Mouse (Mus musculus): ENCODE data around the gene Lypd6b. TPM values are rescaled to one million over a fixed set of nuclear protein-coding genes. Genes with fewer than 3 reads are reported as not detected.
A peak's percentile ranks its signal among the peaks of the same experiment; 100 is the strongest.

The Lypd6b gene
- polyA plus RNA-seq, 1 experiment from 2014 or later: 2.6 TPM

GRCm38 (mm10) chr2:49748628-49749342, 38.7 kb upstream of the Lypd6b start:
- Histone ChIP-seq H3K9me3 (replicated peaks) (no peaks in the 10 kb centered on the region), H3K9ac (no peak overlapping the region), H3K4me3 (no peak overlapping the region), H3K27ac (ENCODE audit: poor library complexity, severe bottlenecking) (no peak overlapping the region), H3K36me3 (no peaks in the 10 kb centered on the region), H3K4me1 (replicated peaks) (peaks cover 43% of the 10 kb centered on the region), H3K27me3 (replicated peaks) (no peaks in the 10 kb centered on the region), H3K4me2 (no peak overlapping the region)
- 78% methylated on average over 14 of the region's 14 CpGs for WGBS
- no peak for ATAC-seq (ENCODE audit: insufficient number of reproducible peaks, low FRiP score)

- peak overlapping the region; percentile 37 for H3K27ac ChIP-seq (ENCODE audit: poor library complexity, severe bottlenecking)
- no peaks in the 10 kb centered on the region for H3K36me3 ChIP-seq
- no peak overlapping the region for H3K9ac ChIP-seq
- no peaks in the 10 kb centered on the region for H3K9me3 ChIP-seq (replicated peaks)
- no peak overlapping the region for H3K4me3 ChIP-seq
- peak; percentile 64 for ATAC-seq (ENCODE audit: insufficient number of reproducible peaks, low FRiP score)
- peak overlapping the region; percentile 25 for H3K4me2 ChIP-seq
- H3K4me1 ChIP-seq (replicated peaks): peaks cover 32% of the 10 kb centered on the region
- 40% methylated on average over 11 of the region's 11 CpGs for WGBS
- H3K27me3 ChIP-seq (replicated peaks): no peaks in the 10 kb centered on the region
Observed at GRCm38 (mm10) chr2:49749730-49750576, 37.5 kb upstream of the Lypd6b start.

GRCm38 (mm10) chr2:49751544-49752210, 35.8 kb upstream of the Lypd6b start:
- peaks cover 22% of the 10 kb centered on the region for H3K4me1 ChIP-seq (replicated peaks)
- H3K4me2 ChIP-seq: no peak overlapping the region
- no peak for ATAC-seq (ENCODE audit: insufficient number of reproducible peaks, low FRiP score)
- no peaks in the 10 kb centered on the region for H3K9me3 ChIP-seq (replicated peaks)
- no peaks in the 10 kb centered on the region for H3K36me3 ChIP-seq
- WGBS: 78% methylated on average over 10 of the region's 10 CpGs
- H3K27me3 ChIP-seq (replicated peaks): no peaks in the 10 kb centered on the region
- H3K4me3 ChIP-seq: no peak overlapping the region
- H3K9ac ChIP-seq: no peak overlapping the region
- H3K27ac ChIP-seq (ENCODE audit: poor library complexity, severe bottlenecking): no peak overlapping the region

- WGBS: 86% methylated on average over 8 of the region's 8 CpGs
- ATAC-seq (ENCODE audit: insufficient number of reproducible peaks, low FRiP score): no peak
- H3K27me3 ChIP-seq (replicated peaks): no peaks in the 10 kb centered on the region
- no peak overlapping the region for H3K4me3 ChIP-seq
- peaks cover 17% of the 10 kb centered on the region for H3K4me1 ChIP-seq (replicated peaks)
- H3K4me2 ChIP-seq: no peak overlapping the region
- H3K27ac ChIP-seq (ENCODE audit: poor library complexity, severe bottlenecking): no peak overlapping the region
- no peak overlapping the region for H3K9ac ChIP-seq
- no peaks in the 10 kb centered on the region for H3K9me3 ChIP-seq (replicated peaks)
- H3K36me3 ChIP-seq: no peaks in the 10 kb centered on the region
Observed at GRCm38 (mm10) chr2:49752211-49752607, 35.3 kb upstream of the Lypd6b start.

GRCm38 (mm10) chr2:49753062-49753461, 34.4 kb upstream of the Lypd6b start:
- no peak for ATAC-seq (ENCODE audit: insufficient number of reproducible peaks, low FRiP score)
- H3K36me3 ChIP-seq: no peaks in the 10 kb centered on the region

GRCm38 (mm10) chr2:49755054-49755453, 32.4 kb upstream of the Lypd6b start:
- WGBS: 54% methylated on average over 2 of the region's 2 CpGs
- Histone ChIP-seq H3K4me3 (no peak overlapping the region), H3K9me3 (replicated peaks) (no peaks in the 10 kb centered on the region), H3K4me1 (replicated peaks) (peaks cover 8% of the 10 kb centered on the region), H3K4me2 (no peak overlapping the region), H3K27me3 (replicated peaks) (no peaks in the 10 kb centered on the region), H3K9ac (no peak overlapping the region), H3K27ac (ENCODE audit: poor library complexity, severe bottlenecking) (no peak overlapping the region), H3K36me3 (no peaks in the 10 kb centered on the region)
- ATAC-seq (ENCODE audit: insufficient number of reproducible peaks, low FRiP score): no peak

More at GRCm38 (mm10) chr2:49753062-49753461, 34.4 kb upstream of the Lypd6b start:
- 77% methylated on average over 3 of the region's 3 CpGs for WGBS
- H3K4me1 ChIP-seq (replicated peaks): peaks cover 14% of the 10 kb centered on the region
- no peaks in the 10 kb centered on the region for H3K27me3 ChIP-seq (replicated peaks)
- no peaks in the 10 kb centered on the region for H3K9me3 ChIP-seq (replicated peaks)
- no peak overlapping the region for H3K27ac ChIP-seq (ENCODE audit: poor library complexity, severe bottlenecking)
- no peak overlapping the region for H3K4me3 ChIP-seq
- H3K4me2 ChIP-seq: no peak overlapping the region
- H3K9ac ChIP-seq: no peak overlapping the region

GRCm38 (mm10) chr2:49757616-49758015, 29.9 kb upstream of the Lypd6b start:
- Histone ChIP-seq H3K27me3 (replicated peaks) (no peaks in the 10 kb centered on the region), H3K9me3 (replicated peaks) (no peaks in the 10 kb centered on the region), H3K27ac (ENCODE audit: poor library complexity, severe bottlenecking) (no peak overlapping the region), H3K4me1 (replicated peaks) (no peaks in the 10 kb centered on the region), H3K4me2 (no peak overlapping the region), H3K9ac (no peak overlapping the region), H3K36me3 (no peaks in the 10 kb centered on the region), H3K4me3 (no peak overlapping the region)
- WGBS: 83% methylated on average over 7 of the region's 7 CpGs
- no peak for ATAC-seq (ENCODE audit: insufficient number of reproducible peaks, low FRiP score)

GRCm38 (mm10) chr2:49764331-49764946, 23.0 kb upstream of the Lypd6b start:
- 49% methylated on average over 7 of the region's 7 CpGs for WGBS
- ATAC-seq (ENCODE audit: insufficient number of reproducible peaks, low FRiP score): no peak
- H3K36me3 ChIP-seq: no peaks in the 10 kb centered on the region
- no peaks in the 10 kb centered on the region for H3K27me3 ChIP-seq (replicated peaks)
- no peak overlapping the region for H3K9ac ChIP-seq
- H3K4me1 ChIP-seq (replicated peaks): no peaks in the 10 kb centered on the region
- H3K27ac ChIP-seq (ENCODE audit: poor library complexity, severe bottlenecking): no peak overlapping the region
- no peak overlapping the region for H3K4me2 ChIP-seq
- H3K4me3 ChIP-seq: no peak overlapping the region
- no peaks in the 10 kb centered on the region for H3K9me3 ChIP-seq (replicated peaks)

GRCm38 (mm10) chr2:49768916-49769315, 18.6 kb upstream of the Lypd6b start:
- no peak overlapping the region for H3K4me2 ChIP-seq
- no peak for ATAC-seq (ENCODE audit: insufficient number of reproducible peaks, low FRiP score)
- no peaks in the 10 kb centered on the region for H3K27me3 ChIP-seq (replicated peaks)
- H3K27ac ChIP-seq (ENCODE audit: poor library complexity, severe bottlenecking): no peak overlapping the region
- no peaks in the 10 kb centered on the region for H3K9me3 ChIP-seq (replicated peaks)
- H3K4me1 ChIP-seq (replicated peaks): peaks cover 4% of the 10 kb centered on the region; the same call in 1 of the 2 replicates
- H3K36me3 ChIP-seq: no peaks in the 10 kb centered on the region
- H3K4me3 ChIP-seq: no peak overlapping the region
- no peak overlapping the region for H3K9ac ChIP-seq
- WGBS: 81% methylated on average over 2 of the region's 2 CpGs

GRCm38 (mm10) chr2:49770440-49770839, 17.0 kb upstream of the Lypd6b start:
- Histone ChIP-seq H3K9ac (no peak overlapping the region), H3K27me3 (replicated peaks) (no peaks in the 10 kb centered on the region), H3K4me1 (replicated peaks) (peaks cover 4% of the 10 kb centered on the region; the same call in 1 of the 2 replicates), H3K4me3 (no peak overlapping the region), H3K36me3 (no peaks in the 10 kb centered on the region), H3K9me3 (replicated peaks) (no peaks in the 10 kb centered on the region), H3K4me2 (no peak overlapping the region), H3K27ac (ENCODE audit: poor library complexity, severe bottlenecking) (no peak overlapping the region)
- ATAC-seq (ENCODE audit: insufficient number of reproducible peaks, low FRiP score): no peak
- WGBS: 68% methylated on average over 5 of the region's 5 CpGs

- H3K27ac ChIP-seq (ENCODE audit: poor library complexity, severe bottlenecking): no peak overlapping the region
- no peak overlapping the region for H3K4me2 ChIP-seq
- ATAC-seq (ENCODE audit: insufficient number of reproducible peaks, low FRiP score): no peak
- H3K4me3 ChIP-seq: no peak overlapping the region
- peaks cover 5% of the 10 kb centered on the region for H3K4me1 ChIP-seq (replicated peaks)
- H3K27me3 ChIP-seq (replicated peaks): no peaks in the 10 kb centered on the region
- 60% methylated on average over 11 of the region's 11 CpGs for WGBS
- no peaks in the 10 kb centered on the region for H3K36me3 ChIP-seq
- H3K9ac ChIP-seq: no peak overlapping the region
- H3K9me3 ChIP-seq (replicated peaks): no peaks in the 10 kb centered on the region
Observed at GRCm38 (mm10) chr2:49771172-49771571, 16.3 kb upstream of the Lypd6b start.
